Mouse (Mus musculus) Patski (cell line): ENCODE measurements around the gene Pgap3. TPM values are rescaled to one million over a fixed set of nuclear protein-coding genes. Genes with fewer than 3 reads are reported as not detected.

Experiments
- ATAC-seq: fragments of 100-300 bp; one replicate; pipeline ENCODE4 v1.8.0; 2021
- CTCF ChIA-PET: fragments of 350-600 bp; sonication (Branson Sonifier 250); formaldehyde crosslinking; loops from one replicate; lab custom pipeline; 2022; ENCODE audit warnings: inconsistent platforms; lab: Charles Lee
- POLR2A ChIA-PET: fragments of 350-600 bp; sonication (Branson Sonifier 250); formaldehyde crosslinking; loops from one replicate; lab custom pipeline; 2022; ENCODE audit warnings: antibody characterized with exemption, inconsistent platforms; lab: Charles Lee
- DNase-seq: peaks from one replicate; pipeline ENCODE4 v3.0.0-alpha.2; 2011; ENCODE audit warnings: low read depth, low spot score
- H3K27me3 ChIP-seq: fragments of 371-371 bp; one replicate; pipeline ENCODE4 v1.5.1; 2021
- CTCF ChIP-seq: fragments of 100-300 bp; IDR thresholded peaks from one replicate; pipeline ENCODE4 v1.5.1; 2021
- in situ Hi-C: fragments of 300-500 bp; cut with MboI; formaldehyde crosslinking; loops from 3 replicates; pipeline ENCODE4 v1.11.1; 2018; ENCODE audit warnings: low pct_unique_long_range_greater_than_20kb, mixed read lengths
- polyA plus RNA-seq: library from polyadenylated mRNA; unstranded; gene quantifications from one replicate; pipeline ENCODE4 v1.2.3, GENCODE M21; 2021

Gene Pgap3
- polyA plus RNA-seq, 1 experiment from 2014 or later = 9.9 TPM

DNA sequence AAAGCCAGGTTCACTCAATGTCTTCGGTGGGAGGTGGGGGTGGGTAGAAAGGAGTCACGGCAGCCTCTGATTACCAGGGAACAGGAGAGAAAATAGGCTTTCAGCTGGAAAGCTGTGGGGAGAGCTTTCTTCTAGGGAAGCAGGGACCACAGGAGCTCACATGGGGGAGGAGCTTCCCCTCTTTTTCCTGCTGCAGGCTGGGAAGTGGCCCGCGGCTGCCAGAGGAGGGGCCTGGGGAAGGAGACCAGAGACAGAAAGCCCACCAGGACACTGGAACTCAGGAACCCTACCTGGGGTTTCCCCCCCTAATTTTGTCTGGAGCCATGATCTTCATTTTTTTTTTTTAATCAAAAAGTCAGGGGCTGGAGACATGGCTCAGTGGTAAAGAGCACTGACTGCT is 59.7 kb downstream of the Pgap3 start:
- ATAC-seq (no peak), DNase-seq (no peak)
- H3K27me3 ChIP-seq = peaks cover 21% of the 10 kb centered on the region
- ChIA-PET POLR2A (interaction anchor here (1.0 kb wide), 1 partner anchor 99 kb away, joined by 5 read pairs; no protein-coding TSS in a partner anchor), CTCF (no interaction called here)
- TF ChIP-seq CTCF = no peak
- in situ Hi-C loops = loop anchor here (5.0 kb wide), 1 partner anchor 97 kb away; the partner anchor contains the start of gene Mien1

DNA sequence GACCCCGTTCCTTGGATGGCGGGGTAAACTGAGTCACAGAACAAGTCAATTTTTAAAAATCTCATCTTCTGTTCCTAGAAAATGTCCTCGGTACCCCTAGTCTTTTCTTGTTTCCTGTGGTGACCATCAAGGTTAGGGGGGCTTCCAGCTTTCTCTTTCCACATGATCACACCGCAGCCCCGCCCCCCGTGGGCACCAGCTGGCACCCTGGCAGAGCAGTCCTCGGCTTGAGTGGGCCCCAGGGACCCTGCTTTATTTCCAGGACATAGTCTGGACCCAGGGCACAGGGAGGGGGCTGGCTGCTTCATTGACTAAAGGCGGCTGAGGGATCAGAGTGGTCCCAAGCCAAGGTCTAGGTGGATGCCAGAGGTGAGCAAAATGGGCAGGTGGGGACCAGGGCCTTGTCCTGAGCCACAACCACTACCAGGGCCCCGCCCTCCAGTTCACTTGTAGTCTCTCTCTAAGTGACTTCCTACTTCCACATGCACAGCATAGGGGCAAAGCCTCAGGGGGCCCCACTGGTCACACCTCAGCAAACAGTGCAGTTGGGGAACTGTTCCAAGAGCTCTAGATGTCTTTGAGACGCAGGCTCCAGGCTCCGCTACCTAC is 60.5 kb downstream of the Pgap3 start:
- POLR2A ChIA-PET = interaction anchor here (1.0 to 1.1 kb wide), 2 partner anchors 10 to 98 kb away, joined by 3 to 5 read pairs; no protein-coding TSS in a partner anchor
- CTCF ChIA-PET = no interaction called here
- ATAC-seq = no peak
- H3K27me3 ChIP-seq = peaks cover 29% of the 10 kb centered on the region
- in situ Hi-C loops = loop anchor here (5.0 kb wide), 2 partner anchors 72 to 98 kb away; partner anchors contain the start of gene Mien1
- TF ChIP-seq CTCF = no peak
- DNase-seq = no peak

DNA sequence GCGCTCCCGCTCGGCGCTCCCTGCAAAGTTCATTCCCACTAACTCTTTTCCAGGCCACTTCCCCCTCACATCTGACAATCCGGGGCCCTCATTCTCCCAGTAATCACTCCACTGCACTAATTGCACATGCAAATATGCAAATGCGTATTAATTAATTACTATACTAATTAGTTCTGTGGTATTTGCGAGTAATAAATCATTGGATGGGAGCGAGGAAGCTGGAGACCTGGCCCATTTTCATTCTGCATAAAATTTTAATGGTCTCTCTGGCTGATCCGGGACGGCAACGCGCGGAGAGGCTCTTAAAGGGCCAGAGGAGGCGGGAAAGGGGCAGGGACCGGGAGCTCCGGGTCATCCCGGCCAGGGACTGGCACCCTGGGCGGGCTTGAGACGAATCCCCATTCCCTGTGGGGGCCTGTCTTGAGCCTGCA is 61.2 kb downstream of the Pgap3 start:
- peaks cover 36% of the 10 kb centered on the region for H3K27me3 ChIP-seq
- no peak for DNase-seq
- no peak for TF ChIP-seq CTCF
- ChIA-PET POLR2A (interaction anchor here (0.5 to 1.1 kb wide), 3 partner anchors 10 to 25 kb away, joined by 3 to 4 read pairs (median 3); no protein-coding TSS in a partner anchor), CTCF (interaction anchor here (1.1 kb wide), 1 partner anchor 35 kb away, joined by 3 read pairs; no protein-coding TSS in a partner anchor)
- no peak for ATAC-seq
- in situ Hi-C loops = loop anchor here (5.0 kb wide), 1 partner anchor 72 kb away; no protein-coding TSS in a partner anchor

Other genes with a start within 250 kb of the Pgap3 start
- 23.9 TPM for gene Med1, start 207.2 kb downstream of the Pgap3 start, polyA plus RNA-seq
- gene Cdk12, start 197.4 kb downstream of the Pgap3 start, polyA plus RNA-seq = 24.8 TPM
- not detected for gene Neurod2, start 70.8 kb downstream of the Pgap3 start, polyA plus RNA-seq
- gene Ppp1r1b, start 52.1 kb downstream of the Pgap3 start, polyA plus RNA-seq = 19.2 TPM
- gene Stard3, start 42.1 kb downstream of the Pgap3 start, polyA plus RNA-seq = 46.3 TPM
- gene Tcap, start 16.7 kb downstream of the Pgap3 start, polyA plus RNA-seq = not detected
- gene Pnmt, start 14.0 kb downstream of the Pgap3 start, polyA plus RNA-seq = not detected
- gene Erbb2, start 12.0 kb upstream of the Pgap3 start, polyA plus RNA-seq = 33.4 TPM
- 100 TPM for gene Mien1, start 38.5 kb upstream of the Pgap3 start, polyA plus RNA-seq
- gene Grb7, start 45.9 kb upstream of the Pgap3 start, polyA plus RNA-seq = 1.7 TPM
- not detected for gene Ikzf3, start 145.5 kb upstream of the Pgap3 start, polyA plus RNA-seq
- gene Zpbp2, start 150.6 kb upstream of the Pgap3 start, polyA plus RNA-seq = 0.98 TPM
- gene Ormdl3, start 186.9 kb upstream of the Pgap3 start, polyA plus RNA-seq = 94.8 TPM
- gene Lrrc3c, start 197.8 kb upstream of the Pgap3 start, polyA plus RNA-seq = not detected
- 16.4 TPM for gene Gm12355, start 225.2 kb upstream of the Pgap3 start, polyA plus RNA-seq
- gene Gsdma3, start 225.9 kb upstream of the Pgap3 start, polyA plus RNA-seq = not detected
- gene Gsdma2, start 246.3 kb upstream of the Pgap3 start, polyA plus RNA-seq = not detected